Mouse (Mus musculus): ENCODE data around the gene Rfc3. TPM values are rescaled to one million over a fixed set of nuclear protein-coding genes. Genes with fewer than 3 reads are reported as not detected.
"Not testable (repeated sequence)": the region's sequence is repeated elsewhere in the genome, so short reads cannot be mapped to it uniquely, and the experiment has no call there.

Rfc3 gene
- 33.6 and 37.3 TPM in 2 replicates for polyA plus RNA-seq (2015; fragmentation: Nextera tagmentation; extraction: Ambion mirVana)

DNA sequence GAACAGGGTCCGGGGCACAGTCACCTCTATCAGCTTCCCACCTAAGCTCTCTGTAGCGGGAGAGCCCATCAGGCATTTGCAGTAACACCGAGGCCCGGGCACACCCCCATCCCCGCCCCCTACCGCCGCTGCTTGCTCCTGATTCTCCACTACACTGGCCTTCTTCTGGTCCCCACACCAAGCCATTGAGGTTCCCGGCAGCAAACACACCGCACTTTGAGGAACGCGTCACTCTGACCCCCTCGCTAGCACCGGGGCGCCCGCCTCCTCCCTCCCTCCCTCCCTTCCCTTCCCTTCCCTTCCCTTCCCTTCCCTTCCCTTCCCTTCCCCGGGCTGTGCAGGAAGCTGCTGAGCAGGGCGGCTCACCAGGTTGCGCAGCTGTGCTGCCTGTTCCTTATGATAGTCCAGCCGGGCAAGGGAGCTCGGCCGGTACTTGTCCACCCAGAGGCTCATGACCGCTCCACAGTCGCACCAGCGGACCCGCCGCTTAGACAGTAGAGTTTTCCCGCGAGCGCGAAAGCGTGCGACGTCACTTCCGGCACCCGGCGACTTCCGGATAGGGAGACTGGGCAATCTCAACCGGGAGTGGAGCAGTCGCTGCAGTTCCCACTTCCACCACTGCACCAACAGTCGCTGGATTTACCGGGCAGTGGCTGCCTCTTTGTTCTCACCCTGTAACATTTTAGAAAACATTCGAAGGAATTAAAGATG, at the start of gene Rfc3:
Gene Rfc3, minus strand, starts transcription at position 543 of the 711 bp plus-strand sequence.
- under 1% methylated on average over 41 of the region's 42 CpGs for WGBS (ENCODE audit: insufficient replicate concordance)
- Histone ChIP-seq H3K27ac (ENCODE audit: low read length) (peak within 1 kb of the TSS; percentile 72), H3K4me1 (ENCODE audit: control insufficient read depth, low read depth, low read length) (peaks cover 5% of the 10 kb centered on the region), H3K9ac (ENCODE audit: low read depth, low read length) (peak within 1 kb of the TSS; percentile 71), H3K9me3 (replicated peaks; ENCODE audit: control insufficient read depth, low read length) (no peaks in the 10 kb centered on the region), H3K4me2 (ENCODE audit: low read depth, low read length) (peak within 1 kb of the TSS; percentile 60), H3K4me3 (ENCODE audit: low read depth, low read length) (peak within 1 kb of the TSS; percentile 79), H3K36me3 (ENCODE audit: control insufficient read depth, insufficient read depth) (peaks cover 29% of the 10 kb centered on the region), H3K27me3 (ENCODE audit: control insufficient read depth, insufficient read depth, low read depth, low read length) (no peaks in the 10 kb centered on the region)
- ATAC-seq (ENCODE audit: low read depth): peak; percentile 98

- not testable (repeated sequence) for H3K36me3 ChIP-seq (ENCODE audit: control insufficient read depth, insufficient read depth); H3K9ac ChIP-seq (ENCODE audit: low read depth, low read length); H3K4me2 ChIP-seq (ENCODE audit: low read depth, low read length); H3K4me3 ChIP-seq (ENCODE audit: low read depth, low read length); H3K27ac ChIP-seq (ENCODE audit: low read length); H3K4me1 ChIP-seq (ENCODE audit: control insufficient read depth, low read depth, low read length); H3K27me3 ChIP-seq (ENCODE audit: control insufficient read depth, insufficient read depth, low read depth, low read length); ATAC-seq (ENCODE audit: low read depth); H3K9me3 ChIP-seq (replicated peaks; ENCODE audit: control insufficient read depth, low read length)
- WGBS (ENCODE audit: insufficient replicate concordance): 72% methylated on average over 13 of the region's 13 CpGs
These were observed 42.6 kb upstream of the Rfc3 start for GRCm38 (mm10) chr5:151693636-151694035.

- WGBS (ENCODE audit: insufficient replicate concordance): 18% methylated on average over 15 of the region's 15 CpGs
- H3K27me3 ChIP-seq (ENCODE audit: control insufficient read depth, insufficient read depth, low read depth, low read length): no peaks in the 10 kb centered on the region
- no peak overlapping the region for H3K27ac ChIP-seq (ENCODE audit: low read length)
- H3K9ac ChIP-seq (ENCODE audit: low read depth, low read length): no peak overlapping the region; the same call in 1 of the 2 replicates
- H3K9me3 ChIP-seq (replicated peaks; ENCODE audit: control insufficient read depth, low read length): no peaks in the 10 kb centered on the region
- H3K36me3 ChIP-seq (ENCODE audit: control insufficient read depth, insufficient read depth): no peaks in the 10 kb centered on the region
- H3K4me3 ChIP-seq (ENCODE audit: low read depth, low read length): no peak overlapping the region
- peak overlapping the region; percentile 57 for H3K4me2 ChIP-seq (ENCODE audit: low read depth, low read length)
- ATAC-seq (ENCODE audit: low read depth): peak; percentile 82
- no peaks in the 10 kb centered on the region for H3K4me1 ChIP-seq (ENCODE audit: control insufficient read depth, low read depth, low read length)
These were observed 35.8 kb upstream of the Rfc3 start for GRCm38 (mm10) chr5:151686606-151687525.

DNA sequence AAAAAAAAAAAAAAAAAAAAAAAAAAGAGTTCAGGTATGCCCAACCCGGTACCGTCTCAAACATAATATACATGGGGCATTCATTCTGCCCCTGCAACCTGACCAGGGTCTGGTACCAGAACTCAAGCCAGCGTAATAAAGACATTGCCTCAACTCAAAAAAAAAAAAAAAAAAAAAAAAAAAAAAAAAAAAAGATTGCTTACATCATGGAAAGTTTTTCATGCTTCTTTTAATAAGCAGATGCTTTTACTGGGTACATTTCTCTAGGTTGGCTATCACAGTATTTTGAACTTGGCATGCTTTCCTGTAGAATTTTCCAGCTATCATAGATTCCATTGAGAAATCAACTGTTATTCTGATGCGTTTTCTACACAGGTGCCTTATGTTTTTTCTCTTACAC, 11.2 kb upstream of the Rfc3 start:
- Histone ChIP-seq H3K9ac (ENCODE audit: low read depth, low read length) (no peak overlapping the region), H3K4me2 (ENCODE audit: low read depth, low read length) (no peak overlapping the region), H3K9me3 (replicated peaks; ENCODE audit: control insufficient read depth, low read length) (no peaks in the 10 kb centered on the region), H3K36me3 (ENCODE audit: control insufficient read depth, insufficient read depth) (no peaks in the 10 kb centered on the region), H3K4me3 (ENCODE audit: low read depth, low read length) (no peak overlapping the region), H3K4me1 (ENCODE audit: control insufficient read depth, low read depth, low read length) (no peaks in the 10 kb centered on the region), H3K27me3 (ENCODE audit: control insufficient read depth, insufficient read depth, low read depth, low read length) (no peaks in the 10 kb centered on the region), H3K27ac (ENCODE audit: low read length) (no peak overlapping the region)
- WGBS (ENCODE audit: insufficient replicate concordance): 74% methylated on average over 4 of the region's 4 CpGs
- no peak for ATAC-seq (ENCODE audit: low read depth)

GRCm38 (mm10) chr5:151651411-151651784, 356 bp upstream of the Rfc3 start:
- peaks cover 5% of the 10 kb centered on the region for H3K4me1 ChIP-seq (ENCODE audit: control insufficient read depth, low read depth, low read length)
- H3K9ac ChIP-seq (ENCODE audit: low read depth, low read length): no peak overlapping the region
- H3K4me2 ChIP-seq (ENCODE audit: low read depth, low read length): peak overlapping the region; percentile 60
- no peak for ATAC-seq (ENCODE audit: low read depth)
- WGBS (ENCODE audit: insufficient replicate concordance): 55% methylated on average over 3 of the region's 3 CpGs
- H3K4me3 ChIP-seq (ENCODE audit: low read depth, low read length): peak overlapping the region; percentile 79
- H3K36me3 ChIP-seq (ENCODE audit: control insufficient read depth, insufficient read depth): peaks cover 24% of the 10 kb centered on the region
- no peaks in the 10 kb centered on the region for H3K9me3 ChIP-seq (replicated peaks; ENCODE audit: control insufficient read depth, low read length)
- H3K27ac ChIP-seq (ENCODE audit: low read length): no peak overlapping the region
- H3K27me3 ChIP-seq (ENCODE audit: control insufficient read depth, insufficient read depth, low read depth, low read length): no peaks in the 10 kb centered on the region

DNA sequence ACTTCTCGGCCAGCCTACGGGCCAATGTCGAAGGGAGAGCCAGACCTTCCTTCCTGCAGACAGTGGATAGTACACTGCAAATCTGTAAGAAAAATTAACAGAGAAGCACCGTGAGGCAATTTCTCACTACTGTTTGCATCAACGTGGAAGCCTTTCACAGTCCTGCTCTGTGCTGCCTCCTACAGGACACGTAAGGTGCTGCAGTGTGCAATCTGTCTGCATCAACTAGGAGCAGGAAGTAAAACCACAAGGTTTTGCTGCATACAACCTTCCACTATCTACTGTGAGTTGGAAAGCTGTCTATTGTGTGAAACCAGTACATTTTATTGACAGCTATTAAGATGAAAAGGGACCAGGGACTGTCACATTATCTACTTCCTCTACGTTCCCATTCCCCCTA, 6.2 kb downstream of the Rfc3 start:
- peaks cover 60% of the 10 kb centered on the region for H3K36me3 ChIP-seq (ENCODE audit: control insufficient read depth, insufficient read depth)

DNA sequence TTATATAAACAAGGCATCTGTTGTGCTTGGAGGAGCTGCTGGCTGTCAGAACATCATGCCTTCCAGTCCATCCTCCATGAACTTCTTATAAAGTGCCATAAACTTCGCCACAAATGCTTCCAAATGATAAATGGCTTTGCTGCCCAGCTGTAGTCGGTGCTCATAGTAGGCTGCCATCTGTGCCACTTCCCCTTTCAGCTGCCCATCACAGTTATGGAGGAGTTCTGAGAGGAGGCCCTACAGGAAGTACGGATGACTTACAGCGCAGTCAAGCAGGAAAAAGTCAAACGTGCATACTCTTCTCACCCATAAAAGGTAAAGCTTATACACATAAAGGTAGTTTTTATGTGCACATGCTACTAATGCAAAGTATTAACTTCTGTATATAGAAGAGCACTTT, 8.2 kb downstream of the Rfc3 start:
- Histone ChIP-seq H3K27ac (ENCODE audit: low read length) (no peak overlapping the region), H3K27me3 (ENCODE audit: control insufficient read depth, insufficient read depth, low read depth, low read length) (no peaks in the 10 kb centered on the region), H3K9ac (ENCODE audit: low read depth, low read length) (no peak overlapping the region), H3K9me3 (replicated peaks; ENCODE audit: control insufficient read depth, low read length) (no peaks in the 10 kb centered on the region), H3K4me3 (ENCODE audit: low read depth, low read length) (no peak overlapping the region), H3K36me3 (ENCODE audit: control insufficient read depth, insufficient read depth) (peaks cover 50% of the 10 kb centered on the region), H3K4me1 (ENCODE audit: control insufficient read depth, low read depth, low read length) (no peaks in the 10 kb centered on the region), H3K4me2 (ENCODE audit: low read depth, low read length) (no peak overlapping the region)
- WGBS (ENCODE audit: insufficient replicate concordance): 52% methylated on average over 5 of the region's 5 CpGs
- ATAC-seq (ENCODE audit: low read depth): no peak

More for the DNA sequence above, 6.2 kb downstream of the Rfc3 start:
- 81% methylated on average over 7 of the region's 7 CpGs for WGBS (ENCODE audit: insufficient replicate concordance)
- H3K9ac ChIP-seq (ENCODE audit: low read depth, low read length): no peak overlapping the region
- H3K4me1 ChIP-seq (ENCODE audit: control insufficient read depth, low read depth, low read length): no peaks in the 10 kb centered on the region; the same call in 1 of the 2 replicates
- H3K4me2 ChIP-seq (ENCODE audit: low read depth, low read length): no peak overlapping the region
- no peak for ATAC-seq (ENCODE audit: low read depth)
- H3K9me3 ChIP-seq (replicated peaks; ENCODE audit: control insufficient read depth, low read length): no peaks in the 10 kb centered on the region
- no peak overlapping the region for H3K4me3 ChIP-seq (ENCODE audit: low read depth, low read length)
- H3K27ac ChIP-seq (ENCODE audit: low read length): no peak overlapping the region
- H3K27me3 ChIP-seq (ENCODE audit: control insufficient read depth, insufficient read depth, low read depth, low read length): no peaks in the 10 kb centered on the region

DNA sequence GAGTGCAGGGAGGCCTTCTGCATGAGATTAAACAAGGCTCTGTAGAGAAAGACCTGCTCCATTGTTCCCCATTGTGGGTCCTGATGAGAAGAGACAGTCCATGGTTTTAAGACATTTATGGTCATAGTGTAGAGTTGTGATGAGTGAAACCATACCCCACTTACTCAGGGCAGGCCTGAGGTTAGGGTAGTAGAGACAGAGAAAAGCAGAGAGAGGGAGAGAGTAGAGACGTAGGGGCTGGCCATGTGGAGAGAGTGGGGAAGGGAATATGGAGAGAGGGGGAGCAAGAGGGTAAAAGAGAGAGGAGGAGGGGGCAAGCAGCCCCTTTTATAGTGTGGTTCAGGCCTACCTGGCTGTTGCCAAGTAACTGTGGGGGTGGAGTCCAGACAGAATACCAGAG, 8.9 kb downstream of the Rfc3 start:
- 87% methylated on average over 1 of the region's 1 CpGs for WGBS (ENCODE audit: insufficient replicate concordance)
- H3K27me3 ChIP-seq (ENCODE audit: control insufficient read depth, insufficient read depth, low read depth, low read length): no peaks in the 10 kb centered on the region

GRCm38 (mm10) chr5:151605921-151606320, 45.1 kb downstream of the Rfc3 start, which contains the start of gene Vmn2r18:
Gene Vmn2r18, minus strand, starts transcription at chr5:151606021.
- H3K36me3 ChIP-seq (ENCODE audit: control insufficient read depth, insufficient read depth): no peaks in the 10 kb centered on the region
- ATAC-seq (ENCODE audit: low read depth): no peak
- H3K27me3 ChIP-seq (ENCODE audit: control insufficient read depth, insufficient read depth, low read depth, low read length): no peaks in the 10 kb centered on the region
- WGBS (ENCODE audit: insufficient replicate concordance): 73% methylated on average over 3 of the region's 3 CpGs
- H3K4me2 ChIP-seq (ENCODE audit: low read depth, low read length): no peak within 1 kb of the TSS
- H3K4me3 ChIP-seq (ENCODE audit: low read depth, low read length): no peak within 1 kb of the TSS
- no peak within 1 kb of the TSS for H3K27ac ChIP-seq (ENCODE audit: low read length)
- no peaks in the 10 kb centered on the region for H3K4me1 ChIP-seq (ENCODE audit: control insufficient read depth, low read depth, low read length)
- no peaks in the 10 kb centered on the region for H3K9me3 ChIP-seq (replicated peaks; ENCODE audit: control insufficient read depth, low read length)
- no peak within 1 kb of the TSS for H3K9ac ChIP-seq (ENCODE audit: low read depth, low read length)

More for the DNA sequence above, 8.9 kb downstream of the Rfc3 start:
- H3K4me1 ChIP-seq (ENCODE audit: control insufficient read depth, low read depth, low read length): no peaks in the 10 kb centered on the region
- H3K4me3 ChIP-seq (ENCODE audit: low read depth, low read length): no peak overlapping the region
- no peak overlapping the region for H3K4me2 ChIP-seq (ENCODE audit: low read depth, low read length)
- no peak overlapping the region for H3K9ac ChIP-seq (ENCODE audit: low read depth, low read length)
- peaks cover 43% of the 10 kb centered on the region for H3K36me3 ChIP-seq (ENCODE audit: control insufficient read depth, insufficient read depth)
- no peak overlapping the region for H3K27ac ChIP-seq (ENCODE audit: low read length)
- H3K9me3 ChIP-seq (replicated peaks; ENCODE audit: control insufficient read depth, low read length): no peaks in the 10 kb centered on the region
- no peak for ATAC-seq (ENCODE audit: low read depth)
